Mouse (Mus musculus) hindbrain, postnatal 0 days (tissue): ENCODE data around the gene Myof. TPM values are rescaled to one million over a fixed set of nuclear protein-coding genes. Genes with fewer than 3 reads are reported as not detected.

Experiments used
- ATAC-seq: fragments of 200-750 bp; cut with Nextera tagmentation; 2 replicates; pipeline ENCODE4 v1.8.0; 2017; ENCODE audit warnings: mild to moderate bottlenecking, moderate TSS enrichment, moderate library complexity
- DNase-seq: peaks from one replicate; pipeline ENCODE4 v3.0.0-alpha.2; 2015; ENCODE audit warnings: low spot score
- H3K27ac ChIP-seq: fragments of 300-500 bp; sonication (generic); 2 replicates; pipeline ENCODE4 v1.5.1; 2014; ENCODE audit warnings: mild to moderate bottlenecking
- H3K27me3 ChIP-seq: fragments of 300-500 bp; sonication (generic); 2 replicates; pipeline ENCODE4 v1.6.1; 2014; ENCODE audit warnings: low read length, mixed read lengths; ENCODE audit not compliant: insufficient read depth
- H3K36me3 ChIP-seq: fragments of 300-500 bp; sonication (generic); 2 replicates; pipeline ENCODE4 v1.6.1; 2014; ENCODE audit warnings: low read length, mixed read lengths; ENCODE audit not compliant: insufficient read depth
- H3K4me1 ChIP-seq: fragments of 300-500 bp; sonication (generic); 2 replicates; pipeline ENCODE4 v1.6.1; 2014; ENCODE audit warnings: antibody characterized with exemption, low read length, mixed read lengths; ENCODE audit not compliant: insufficient read depth
- H3K4me2 ChIP-seq: fragments of 300-500 bp; sonication (generic); 2 replicates; pipeline ENCODE4 v1.6.1; 2014; ENCODE audit warnings: low read depth, mild to moderate bottlenecking, low read length, moderate library complexity, mixed read lengths
- H3K4me3 ChIP-seq: fragments of 300-500 bp; sonication (generic); 2 replicates; pipeline ENCODE4 v1.5.1; 2014; ENCODE audit warnings: low read length
- H3K9ac ChIP-seq: fragments of 300-500 bp; sonication (generic); replicated peaks from 2 replicates; pipeline ENCODE4 v1.6.1; 2014; ENCODE audit warnings: mild to moderate bottlenecking, low read length, moderate library complexity, mixed read lengths
- H3K9me3 ChIP-seq: fragments of 300-500 bp; sonication (generic); 2 replicates; pipeline ENCODE4 v1.6.1; 2016; ENCODE audit warnings: low read length, mixed read lengths
- CTCF ChIP-seq: IDR thresholded peaks from 2 replicates; pipeline ENCODE4 v1.5.1; 2016; ENCODE audit warnings: antibody characterized with exemption, control low read depth, low read depth
- WGBS: fragments of 180-500 bp; shearing (Covaris S2); extraction: QIAGEN DNeasy Blood & Tissue Kit; methylation state at CpG from one replicate; pipeline ENCODE4 v1.1.7; 2014; 5-methylcytosine and 5-hydroxymethylcytosine counted together
- polyA plus RNA-seq: library from polyadenylated mRNA; unstranded; fragments of >200 nt; fragmentation: Nextera tagmentation; extraction: Ambion mirVana; gene quantifications from 2 replicates; pipeline ENCODE4 v1.2.1, GENCODE M21; 2015
- total RNA-seq: library from RNA; depleted of rRNA; stranded (reverse); fragments of >200 nt; gene quantifications from 2 replicates; pipeline ENCODE4 v1.2.3, GENCODE M21; 2014

Myof gene
- total and polyA plus RNA-seq, 2 experiments from 2014 or later: 1.4 to 3.7 TPM

- H3K4me3 ChIP-seq: no peak overlapping the region
- H3K27me3 ChIP-seq: no peaks in the 10 kb centered on the region
- no peaks in the 10 kb centered on the region for H3K36me3 ChIP-seq
- no peaks in the 10 kb centered on the region for H3K9me3 ChIP-seq
- 78% methylated on average over 3 of the region's 3 CpGs for WGBS
- DNase-seq: no peak
- TF ChIP-seq CTCF: no peak
- H3K4me2 ChIP-seq: no peak overlapping the region
- H3K9ac ChIP-seq: no peak overlapping the region
- H3K27ac ChIP-seq: no peak overlapping the region
- H3K4me1 ChIP-seq: no peaks in the 10 kb centered on the region
- no peak for ATAC-seq
Measured at GRCm38 (mm10) chr19:37956006-37956405, 87.4 kb downstream of the Myof start.

GRCm38 (mm10) chr19:37955425-37956001 lies 87.9 kb downstream of the Myof start:
- Histone ChIP-seq H3K9me3 (no peaks in the 10 kb centered on the region), H3K4me3 (no peak overlapping the region), H3K9ac (no peak overlapping the region), H3K27me3 (no peaks in the 10 kb centered on the region), H3K4me2 (no peak overlapping the region), H3K27ac (no peak overlapping the region), H3K36me3 (no peaks in the 10 kb centered on the region), H3K4me1 (no peaks in the 10 kb centered on the region)
- DNase-seq: peak; percentile 88
- peak; percentile 85 for ATAC-seq
- TF ChIP-seq CTCF: peak; percentile 97
- WGBS: 34% methylated on average over 7 of the region's 7 CpGs

GRCm38 (mm10) chr19:37954772-37955171 lies 88.6 kb downstream of the Myof start:
- H3K9me3 ChIP-seq: no peaks in the 10 kb centered on the region
- DNase-seq (no peak), ATAC-seq (no peak)
- no peak overlapping the region for H3K4me3 ChIP-seq
- H3K27ac ChIP-seq: no peak overlapping the region
- 76% methylated on average over 5 of the region's 5 CpGs for WGBS
- H3K36me3 ChIP-seq: no peaks in the 10 kb centered on the region
- no peak overlapping the region for H3K9ac ChIP-seq
- no peaks in the 10 kb centered on the region for H3K4me1 ChIP-seq
- no peak for TF ChIP-seq CTCF
- H3K4me2 ChIP-seq: no peak overlapping the region
- H3K27me3 ChIP-seq: no peaks in the 10 kb centered on the region

- no peaks in the 10 kb centered on the region for H3K4me1 ChIP-seq
- H3K36me3 ChIP-seq: no peaks in the 10 kb centered on the region
- no peak overlapping the region for H3K27ac ChIP-seq
- H3K9ac ChIP-seq: no peak overlapping the region
- H3K4me3 ChIP-seq: no peak overlapping the region
- H3K4me2 ChIP-seq: no peak overlapping the region
- H3K27me3 ChIP-seq: no peaks in the 10 kb centered on the region
- H3K9me3 ChIP-seq: no peaks in the 10 kb centered on the region
- WGBS: 81% methylated on average over 8 of the region's 8 CpGs
- no peak for ATAC-seq
- no peak for DNase-seq
- TF ChIP-seq CTCF: no peak
Measured at GRCm38 (mm10) chr19:37954236-37954635, 89.1 kb downstream of the Myof start.

- ATAC-seq: no peak
- Histone ChIP-seq H3K4me2 (no peak overlapping the region), H3K27me3 (no peaks in the 10 kb centered on the region), H3K9me3 (no peaks in the 10 kb centered on the region), H3K36me3 (no peaks in the 10 kb centered on the region), H3K4me1 (no peaks in the 10 kb centered on the region), H3K27ac (no peak overlapping the region), H3K4me3 (no peak overlapping the region), H3K9ac (no peak overlapping the region)
- peak; percentile 57 for DNase-seq
- TF ChIP-seq CTCF: peak; percentile 57
- WGBS: 18% methylated on average over 4 of the region's 4 CpGs
Measured at GRCm38 (mm10) chr19:37946696-37947095, 96.7 kb downstream of the Myof start.

GRCm38 (mm10) chr19:37946053-37946452 lies 97.3 kb downstream of the Myof start:
- Histone ChIP-seq H3K27me3 (no peaks in the 10 kb centered on the region), H3K4me3 (no peak overlapping the region), H3K9ac (no peak overlapping the region), H3K4me2 (no peak overlapping the region), H3K9me3 (no peaks in the 10 kb centered on the region), H3K27ac (no peak overlapping the region), H3K36me3 (no peaks in the 10 kb centered on the region), H3K4me1 (no peaks in the 10 kb centered on the region)
- no peak for ATAC-seq
- 70% methylated on average over 8 of the region's 8 CpGs for WGBS
- no peak for TF ChIP-seq CTCF
- DNase-seq: no peak

GRCm38 (mm10) chr19:37939203-37939602 lies 104.2 kb downstream of the Myof start:
- H3K4me2 ChIP-seq: no peak overlapping the region
- no peak for ATAC-seq
- TF ChIP-seq CTCF: no peak
- H3K27me3 ChIP-seq: no peaks in the 10 kb centered on the region
- no peaks in the 10 kb centered on the region for H3K4me1 ChIP-seq
- no peaks in the 10 kb centered on the region for H3K9me3 ChIP-seq
- no peak overlapping the region for H3K27ac ChIP-seq
- DNase-seq: no peak
- no peak overlapping the region for H3K4me3 ChIP-seq
- H3K36me3 ChIP-seq: no peaks in the 10 kb centered on the region
- WGBS: 88% methylated on average over 10 of the region's 10 CpGs
- no peak overlapping the region for H3K9ac ChIP-seq
